Mouse (Mus musculus) hindbrain, embryonic 15.5 days (tissue): ENCODE measurements around the gene Mdn1. TPM values are rescaled to one million over a fixed set of nuclear protein-coding genes. Genes with fewer than 3 reads are reported as not detected.

ENCODE experiments used
- ATAC-seq: fragments of 200-750 bp; cut with Nextera tagmentation; 2 replicates; pipeline ENCODE4 v1.8.0; 2017; ENCODE audit warnings: low read depth, moderate number of reproducible peaks, moderate TSS enrichment; ENCODE audit not compliant: low FRiP score
- H3K27ac ChIP-seq: fragments of 300-500 bp; sonication (generic); replicated peaks from 2 replicates; pipeline ENCODE4 v1.5.1; 2015; ENCODE audit warnings: mild to moderate bottlenecking, inconsistent platforms
- H3K27me3 ChIP-seq: fragments of 300-500 bp; sonication (generic); 2 replicates; pipeline ENCODE4 v1.6.1; 2015; ENCODE audit warnings: control low read depth, inconsistent platforms
- H3K36me3 ChIP-seq: fragments of 300-500 bp; sonication (generic); 2 replicates; pipeline ENCODE4 v1.6.1; 2015; ENCODE audit warnings: control low read depth, inconsistent platforms
- H3K4me1 ChIP-seq: fragments of 300-500 bp; sonication (generic); replicated peaks from 2 replicates; pipeline ENCODE4 v1.6.1; 2015; ENCODE audit warnings: control low read depth, inconsistent platforms
- H3K4me2 ChIP-seq: fragments of 300-500 bp; sonication (generic); 2 replicates; pipeline ENCODE4 v1.6.1; 2015; ENCODE audit warnings: moderate library complexity, mild to moderate bottlenecking, inconsistent platforms
- H3K4me3 ChIP-seq: fragments of 300-500 bp; sonication (generic); 2 replicates; pipeline ENCODE4 v1.5.1; 2015; ENCODE audit warnings: mild to moderate bottlenecking, inconsistent platforms
- H3K9ac ChIP-seq: fragments of 300-500 bp; sonication (generic); 2 replicates; pipeline ENCODE4 v1.6.1; 2015; ENCODE audit warnings: inconsistent platforms
- H3K9me3 ChIP-seq: fragments of 300-500 bp; sonication (generic); 2 replicates; pipeline ENCODE4 v1.6.1; 2016; ENCODE audit warnings: control low read depth, inconsistent platforms
- WGBS: fragments of 180-500 bp; shearing (Covaris S2); methylation state at CpG from one replicate; pipeline ENCODE4 v1.1.7; 2015; 5-methylcytosine and 5-hydroxymethylcytosine counted together
- polyA plus RNA-seq: library from polyadenylated mRNA; unstranded; fragments of >200 nt; fragmentation: Nextera tagmentation; extraction: Ambion mirVana; gene quantifications from 2 replicates; pipeline ENCODE4 v1.2.1, GENCODE M21; 2015

Mdn1 gene
- polyA plus RNA-seq, 1 experiment from 2014 or later: 15.6 TPM

- H3K9me3 ChIP-seq: no peaks in the 10 kb centered on the region
- no peak for ATAC-seq
- no peaks in the 10 kb centered on the region for H3K27me3 ChIP-seq
- no peak overlapping the region for H3K27ac ChIP-seq
- H3K4me3 ChIP-seq: no peak overlapping the region
- H3K9ac ChIP-seq: no peak overlapping the region
- 74% methylated on average over 4 of the region's 4 CpGs for WGBS
- no peak overlapping the region for H3K4me2 ChIP-seq
- H3K4me1 ChIP-seq: no peaks in the 10 kb centered on the region
- H3K36me3 ChIP-seq: peaks cover 68% of the 10 kb centered on the region
Measured at GRCm38 (mm10) chr4:32682471-32682870, 25.6 kb downstream of the Mdn1 start.

- H3K9ac ChIP-seq: no peak overlapping the region
- 91% methylated on average over 6 of the region's 6 CpGs for WGBS
- no peak for ATAC-seq
- H3K9me3 ChIP-seq: no peaks in the 10 kb centered on the region
- no peak overlapping the region for H3K4me3 ChIP-seq
- H3K27ac ChIP-seq: no peak overlapping the region
- no peaks in the 10 kb centered on the region for H3K4me1 ChIP-seq
- no peaks in the 10 kb centered on the region for H3K27me3 ChIP-seq
- H3K36me3 ChIP-seq: peaks cover 67% of the 10 kb centered on the region
- H3K4me2 ChIP-seq: no peak overlapping the region
Measured at GRCm38 (mm10) chr4:32683061-32683582, 26.2 kb downstream of the Mdn1 start.

GRCm38 (mm10) chr4:32717733-32718132 is 60.8 kb downstream of the Mdn1 start:
- Histone ChIP-seq H3K9ac (no peak overlapping the region), H3K9me3 (no peaks in the 10 kb centered on the region), H3K4me1 (no peaks in the 10 kb centered on the region), H3K4me2 (no peak overlapping the region), H3K27me3 (no peaks in the 10 kb centered on the region), H3K27ac (no peak overlapping the region), H3K4me3 (no peak overlapping the region), H3K36me3 (peaks cover 81% of the 10 kb centered on the region)
- ATAC-seq: no peak
- WGBS: 95% methylated on average over 1 of the region's 1 CpGs

DNA sequence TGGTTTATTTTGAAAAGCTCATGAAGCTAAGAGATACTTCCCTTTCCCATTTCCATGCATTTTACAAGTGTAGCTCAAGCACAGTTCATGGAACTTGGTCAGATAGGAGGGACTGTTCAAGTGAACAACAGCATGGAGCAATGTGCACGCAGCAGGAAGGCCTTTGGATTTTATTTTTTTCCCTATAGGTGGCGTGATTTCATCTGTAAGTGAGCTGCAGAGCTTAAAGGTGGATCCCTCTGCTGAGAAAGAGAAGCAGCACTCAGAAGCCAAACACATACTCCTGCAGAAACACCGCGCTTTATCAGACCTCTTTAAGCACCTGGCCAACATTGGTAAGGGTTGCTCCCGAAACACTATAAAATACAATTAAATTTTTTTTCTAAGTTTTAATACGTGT is 88.5 kb downstream of the Mdn1 start:
- H3K9me3 ChIP-seq: no peaks in the 10 kb centered on the region
- 85% methylated on average over 6 of the region's 6 CpGs for WGBS
- no peak overlapping the region for H3K27ac ChIP-seq
- no peak overlapping the region for H3K9ac ChIP-seq
- no peak overlapping the region for H3K4me3 ChIP-seq
- H3K36me3 ChIP-seq: peaks cover 92% of the 10 kb centered on the region
- no peak overlapping the region for H3K4me2 ChIP-seq
- no peaks in the 10 kb centered on the region for H3K27me3 ChIP-seq
- no peak for ATAC-seq
- H3K4me1 ChIP-seq: no peaks in the 10 kb centered on the region

- Histone ChIP-seq H3K9me3 (no peaks in the 10 kb centered on the region), H3K9ac (no peak overlapping the region), H3K27me3 (no peaks in the 10 kb centered on the region), H3K4me1 (no peaks in the 10 kb centered on the region), H3K27ac (no peak overlapping the region), H3K4me3 (no peak overlapping the region), H3K36me3 (peaks cover 88% of the 10 kb centered on the region), H3K4me2 (no peak overlapping the region)
- 94% methylated on average over 7 of the region's 7 CpGs for WGBS
- ATAC-seq: no peak
Measured at GRCm38 (mm10) chr4:32748396-32748795, 91.5 kb downstream of the Mdn1 start.

- H3K36me3 ChIP-seq: peaks cover 82% of the 10 kb centered on the region
- ATAC-seq: no peak
- no peak overlapping the region for H3K4me3 ChIP-seq
- no peak overlapping the region for H3K9ac ChIP-seq
- no peak overlapping the region for H3K27ac ChIP-seq
- no peaks in the 10 kb centered on the region for H3K4me1 ChIP-seq
- WGBS: 94% methylated on average over 1 of the region's 1 CpGs
- H3K27me3 ChIP-seq: no peaks in the 10 kb centered on the region
- H3K4me2 ChIP-seq: no peak overlapping the region
- no peaks in the 10 kb centered on the region for H3K9me3 ChIP-seq
Measured at GRCm38 (mm10) chr4:32750711-32751110, 93.8 kb downstream of the Mdn1 start.

GRCm38 (mm10) chr4:32757430-32757829 is 100.5 kb downstream of the Mdn1 start:
- Histone ChIP-seq H3K9me3 (no peaks in the 10 kb centered on the region), H3K36me3 (peaks cover 75% of the 10 kb centered on the region), H3K9ac (no peak overlapping the region), H3K27me3 (no peaks in the 10 kb centered on the region), H3K27ac (no peak overlapping the region), H3K4me1 (no peaks in the 10 kb centered on the region), H3K4me3 (no peak overlapping the region), H3K4me2 (no peak overlapping the region)
- ATAC-seq: no peak
- 89% methylated on average over 2 of the region's 2 CpGs for WGBS

DNA sequence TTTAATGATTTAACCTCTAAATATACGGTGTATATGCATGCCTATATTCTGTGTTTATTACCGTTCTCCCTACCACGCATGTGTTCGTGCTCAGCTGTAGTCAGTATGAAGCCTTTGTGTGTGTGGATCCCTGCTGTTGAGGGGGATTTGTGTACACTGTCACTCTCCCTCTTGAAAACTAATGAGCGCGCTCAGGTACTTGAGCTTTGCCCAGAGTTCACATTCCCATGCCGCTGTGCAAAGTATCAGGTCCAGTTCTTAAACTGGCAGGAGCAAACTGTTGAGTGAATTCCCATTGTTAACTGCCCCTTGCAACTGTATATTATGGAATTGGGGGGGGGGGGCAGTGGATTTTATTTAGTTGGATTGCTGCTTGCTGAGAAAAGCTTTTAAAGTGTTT is 110.6 kb downstream of the Mdn1 start:
- Histone ChIP-seq H3K4me2 (no peak overlapping the region), H3K4me3 (no peak overlapping the region), H3K27ac (no peak overlapping the region), H3K27me3 (no peaks in the 10 kb centered on the region), H3K4me1 (no peaks in the 10 kb centered on the region), H3K9me3 (no peaks in the 10 kb centered on the region), H3K36me3 (peaks cover 67% of the 10 kb centered on the region), H3K9ac (no peak overlapping the region)
- WGBS: 79% methylated on average over 7 of the region's 7 CpGs
- no peak for ATAC-seq

- Histone ChIP-seq H3K9ac (no peak overlapping the region), H3K4me2 (no peak overlapping the region), H3K27me3 (no peaks in the 10 kb centered on the region), H3K27ac (no peak overlapping the region), H3K4me1 (no peaks in the 10 kb centered on the region), H3K9me3 (no peaks in the 10 kb centered on the region), H3K4me3 (no peak overlapping the region), H3K36me3 (peaks cover 67% of the 10 kb centered on the region)
- no peak for ATAC-seq
- 94% methylated on average over 10 of the region's 10 CpGs for WGBS
Measured at GRCm38 (mm10) chr4:32768046-32768445, 111.1 kb downstream of the Mdn1 start.

GRCm38 (mm10) chr4:32770284-32770810 is 113.4 kb downstream of the Mdn1 start:
- H3K4me2 ChIP-seq: no peak overlapping the region
- ATAC-seq: no peak
- H3K36me3 ChIP-seq: peaks cover 70% of the 10 kb centered on the region
- no peaks in the 10 kb centered on the region for H3K27me3 ChIP-seq
- 97% methylated on average over 7 of the region's 7 CpGs for WGBS
- H3K9ac ChIP-seq: no peak overlapping the region
- no peak overlapping the region for H3K27ac ChIP-seq
- no peaks in the 10 kb centered on the region for H3K4me1 ChIP-seq
- no peaks in the 10 kb centered on the region for H3K9me3 ChIP-seq
- no peak overlapping the region for H3K4me3 ChIP-seq

DNA sequence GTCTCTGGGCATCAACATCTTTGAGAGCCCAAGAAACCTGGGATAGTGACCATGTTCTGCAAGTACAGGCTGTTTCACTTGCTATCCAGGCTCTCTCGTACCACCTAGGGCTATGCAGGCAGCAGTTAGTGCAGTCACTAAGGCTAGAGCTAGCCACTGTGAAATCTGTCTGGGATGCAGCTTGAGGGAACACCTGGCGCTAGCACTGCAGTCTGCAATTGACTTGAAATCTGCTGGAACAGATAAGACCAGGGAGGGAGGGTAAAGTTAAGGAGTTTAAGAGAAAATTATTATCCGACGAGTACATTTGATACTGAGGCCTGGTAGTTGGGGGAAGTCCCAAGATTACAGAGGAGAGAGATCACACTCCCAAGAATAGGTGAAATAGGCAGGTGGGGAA is 123.1 kb downstream of the Mdn1 start:
- H3K9me3 ChIP-seq: no peaks in the 10 kb centered on the region
- no peak overlapping the region for H3K9ac ChIP-seq
- peaks cover 13% of the 10 kb centered on the region for H3K36me3 ChIP-seq
- H3K4me2 ChIP-seq: no peak overlapping the region
- H3K27me3 ChIP-seq: no peaks in the 10 kb centered on the region
- no peak for ATAC-seq
- 94% methylated on average over 4 of the region's 4 CpGs for WGBS
- no peaks in the 10 kb centered on the region for H3K4me1 ChIP-seq
- no peak overlapping the region for H3K4me3 ChIP-seq
- no peak overlapping the region for H3K27ac ChIP-seq

- Histone ChIP-seq H3K27me3 (no peaks in the 10 kb centered on the region), H3K36me3 (no peaks in the 10 kb centered on the region), H3K4me2 (no peak overlapping the region), H3K9ac (no peak overlapping the region), H3K9me3 (no peaks in the 10 kb centered on the region), H3K4me3 (no peak overlapping the region), H3K4me1 (no peaks in the 10 kb centered on the region), H3K27ac (no peak overlapping the region)
- WGBS: 92% methylated on average over 1 of the region's 1 CpGs
- no peak for ATAC-seq
Measured at GRCm38 (mm10) chr4:32787110-32787509, 130.2 kb downstream of the Mdn1 start.

- Histone ChIP-seq H3K9ac (no peak overlapping the region), H3K27ac (no peak overlapping the region), H3K27me3 (no peaks in the 10 kb centered on the region), H3K4me1 (no peaks in the 10 kb centered on the region), H3K36me3 (no peaks in the 10 kb centered on the region), H3K4me2 (no peak overlapping the region), H3K4me3 (no peak overlapping the region), H3K9me3 (no peaks in the 10 kb centered on the region)
- no peak for ATAC-seq
- WGBS: 86% methylated on average over 4 of the region's 4 CpGs
Measured at GRCm38 (mm10) chr4:32789020-32789419, 132.1 kb downstream of the Mdn1 start.
